Mouse (Mus musculus): ENCODE results near the gene Kat8. TPM values are rescaled to one million over a fixed set of nuclear protein-coding genes. Genes with fewer than 3 reads are reported as not detected.

Kat8 gene
- polyA plus RNA-seq, 1 experiment from 2014 or later = 50.9 TPM

GRCm38 (mm10) chr7:127966371-127966918 lies 54.1 kb downstream of the Kat8 start:
- peak; percentile 29 for ATAC-seq (ENCODE audit: insufficient number of reproducible peaks, insufficient read depth, low FRiP score, low TSS enrichment, low read depth)
- Histone ChIP-seq H3K4me1 (replicated peaks) (peaks cover 13% of the 10 kb centered on the region), H3K4me3 (replicated peaks) (peak overlapping the region; percentile 93), H3K27me3 (no peaks in the 10 kb centered on the region), H3K9ac (replicated peaks) (peak overlapping the region; percentile 99), H3K9me3 (no peaks in the 10 kb centered on the region), H3K27ac (peak overlapping the region; percentile 98), H3K36me3 (peaks cover 22% of the 10 kb centered on the region), H3K4me2 (peak overlapping the region; percentile 58)
- 13% methylated on average over 10 of the region's 10 CpGs for WGBS

- Histone ChIP-seq H3K27me3 (no peaks in the 10 kb centered on the region), H3K4me2 (peak within 1 kb of the TSS; percentile 89), H3K4me1 (replicated peaks) (peaks cover 13% of the 10 kb centered on the region), H3K4me3 (replicated peaks) (peak within 1 kb of the TSS; percentile 93), H3K27ac (peak within 1 kb of the TSS; percentile 98), H3K36me3 (peaks cover 30% of the 10 kb centered on the region), H3K9me3 (no peaks in the 10 kb centered on the region), H3K9ac (replicated peaks) (peak within 1 kb of the TSS; percentile 99)
- WGBS = under 1% methylated on average over 86 of the region's 92 CpGs
- peak; percentile 92 for ATAC-seq (ENCODE audit: insufficient number of reproducible peaks, insufficient read depth, low FRiP score, low TSS enrichment, low read depth)
Measured at GRCm38 (mm10) chr7:127967004-127967921, 54.9 kb downstream of the Kat8 start, which contains the start of gene Fus. Gene Fus, plus strand, starts transcription at chr7:127967457.

DNA sequence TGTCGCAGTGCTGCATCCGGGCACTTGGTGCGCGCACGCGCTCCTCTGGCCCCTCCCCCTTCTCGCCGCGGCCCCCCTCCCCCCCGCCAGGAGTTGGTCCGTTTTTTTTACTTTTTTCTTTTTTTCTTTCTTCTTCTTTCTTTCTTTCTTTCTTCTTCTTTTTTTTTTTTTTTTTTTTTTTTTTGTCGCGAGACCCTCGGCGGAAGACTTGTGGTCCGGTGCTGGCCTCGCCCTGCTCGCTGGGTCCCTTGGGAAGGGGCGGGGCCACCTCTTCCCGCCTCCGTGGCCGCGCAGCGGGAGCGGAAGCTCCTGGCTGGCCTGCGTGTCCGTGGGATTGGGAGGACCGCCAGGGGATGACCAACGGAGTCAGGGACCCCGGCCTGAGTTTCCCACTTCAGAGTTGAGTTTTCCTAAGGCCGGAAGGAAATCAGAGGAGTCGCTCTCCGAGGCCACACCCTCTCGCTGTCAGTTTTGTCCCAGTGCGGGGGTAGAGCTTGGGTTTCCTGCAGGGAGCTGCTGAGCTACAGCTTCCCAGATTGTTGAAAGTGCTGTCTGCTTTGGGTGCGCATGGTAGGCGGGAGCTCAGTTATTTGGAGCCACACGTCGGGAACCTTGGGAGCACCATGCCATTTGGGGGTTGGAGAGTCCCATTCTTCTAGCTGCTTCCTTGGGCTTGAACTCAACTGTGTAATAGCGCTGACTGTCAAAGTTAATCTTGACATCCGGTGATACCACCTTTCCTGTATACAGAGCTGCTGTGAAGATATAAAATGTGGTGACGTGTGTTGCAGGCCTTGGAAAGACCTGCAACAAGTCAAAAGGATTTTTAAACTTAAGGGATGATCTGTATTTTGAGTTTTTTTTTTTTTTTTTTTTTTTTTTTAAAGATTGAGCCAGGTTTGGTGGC lies 55.9 kb downstream of the Kat8 start:
- peak overlapping the region; percentile 93 for H3K4me3 ChIP-seq (replicated peaks)
- H3K4me1 ChIP-seq (replicated peaks) = peaks cover 13% of the 10 kb centered on the region
- no peaks in the 10 kb centered on the region for H3K27me3 ChIP-seq
- ATAC-seq (ENCODE audit: insufficient number of reproducible peaks, insufficient read depth, low FRiP score, low TSS enrichment, low read depth) = peak; percentile 38; the same call in 1 of the 2 replicates
- H3K36me3 ChIP-seq = peaks cover 39% of the 10 kb centered on the region
- H3K9me3 ChIP-seq = no peaks in the 10 kb centered on the region
- peak overlapping the region; percentile 89 for H3K4me2 ChIP-seq
- WGBS = under 1% methylated on average over 41 of the region's 42 CpGs
- H3K27ac ChIP-seq = peak overlapping the region; percentile 98
- H3K9ac ChIP-seq (replicated peaks) = peak overlapping the region; percentile 99

DNA sequence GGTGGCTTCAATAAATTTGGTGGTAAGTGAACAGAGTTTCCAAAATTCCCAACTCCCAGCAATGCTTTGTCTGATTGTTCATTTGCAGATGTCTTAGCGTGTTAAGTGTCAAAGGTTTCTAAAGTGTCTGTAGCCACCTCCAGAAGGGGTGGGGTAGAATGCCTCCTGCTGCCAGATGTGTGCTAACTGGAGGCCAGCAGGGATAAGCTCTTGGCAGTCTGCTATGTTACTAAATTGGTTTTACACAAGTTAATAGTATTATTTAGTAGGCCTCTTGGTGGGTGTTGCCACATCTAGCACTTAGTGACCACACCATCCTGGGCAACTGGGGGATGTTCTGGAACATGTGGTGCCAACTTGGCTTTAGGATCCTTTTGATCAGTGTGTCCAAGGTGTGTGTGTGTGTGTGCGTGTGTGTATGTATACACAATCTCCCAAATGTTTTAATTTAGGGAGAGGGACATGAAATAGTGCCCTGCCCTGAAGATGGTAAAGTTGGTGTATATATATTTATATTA lies 62.2 kb downstream of the Kat8 start:
- no peaks in the 10 kb centered on the region for H3K9me3 ChIP-seq
- peaks cover 99% of the 10 kb centered on the region for H3K36me3 ChIP-seq
- no peak for ATAC-seq (ENCODE audit: insufficient number of reproducible peaks, insufficient read depth, low FRiP score, low TSS enrichment, low read depth)
- H3K9ac ChIP-seq (replicated peaks) = no peak overlapping the region
- peaks cover 2% of the 10 kb centered on the region for H3K4me1 ChIP-seq (replicated peaks)
- H3K4me3 ChIP-seq (replicated peaks) = no peak overlapping the region
- 87% methylated on average over 2 of the region's 2 CpGs for WGBS
- H3K4me2 ChIP-seq = no peak overlapping the region
- no peak overlapping the region for H3K27ac ChIP-seq
- no peaks in the 10 kb centered on the region for H3K27me3 ChIP-seq

Other genes with a start within 250 kb of the Kat8 start
- 120 and 127 TPM in 2 replicates for gene Bcl7c, start 203.6 kb upstream of the Kat8 start, polyA plus RNA-seq (2016; fragmentation: Nextera tagmentation; extraction: Ambion mirVana)
- gene Ctf1, start 199.8 kb upstream of the Kat8 start, polyA plus RNA-seq (2016; fragmentation: Nextera tagmentation; extraction: Ambion mirVana) = 29.3 and 30.0 TPM in 2 replicates
- gene Ctf2, start 180.3 kb upstream of the Kat8 start, polyA plus RNA-seq (2016; fragmentation: Nextera tagmentation; extraction: Ambion mirVana) = 0.36 and 0.60 TPM in 2 replicates
- gene Fbxl19, start 168.0 kb upstream of the Kat8 start, polyA plus RNA-seq (2016; fragmentation: Nextera tagmentation; extraction: Ambion mirVana) = 9.0 and 10.5 TPM in 2 replicates
- 15.2 and 15.4 TPM in 2 replicates for gene Orai3, start 142.7 kb upstream of the Kat8 start, polyA plus RNA-seq (2016; fragmentation: Nextera tagmentation; extraction: Ambion mirVana)
- 24.7 and 25.2 TPM in 2 replicates for gene Setd1a, start 135.8 kb upstream of the Kat8 start, polyA plus RNA-seq (2016; fragmentation: Nextera tagmentation; extraction: Ambion mirVana)
- gene Gm49388, start 126.9 kb upstream of the Kat8 start, polyA plus RNA-seq (2016; fragmentation: Nextera tagmentation; extraction: Ambion mirVana) = not detected in 2 replicates
- 9.5 and 9.8 TPM in 2 replicates for gene Hsd3b7, start 111.9 kb upstream of the Kat8 start, polyA plus RNA-seq (2016; fragmentation: Nextera tagmentation; extraction: Ambion mirVana)
- gene Stx4a, start 88.2 kb upstream of the Kat8 start, polyA plus RNA-seq (2016; fragmentation: Nextera tagmentation; extraction: Ambion mirVana) = 31.8 and 41.5 TPM in 2 replicates
- gene Stx1b, start 88.0 kb upstream of the Kat8 start, polyA plus RNA-seq (2016; fragmentation: Nextera tagmentation; extraction: Ambion mirVana) = 8.4 and 9.3 TPM in 2 replicates
- gene Zfp646, start 36.3 kb upstream of the Kat8 start, polyA plus RNA-seq (2016; fragmentation: Nextera tagmentation; extraction: Ambion mirVana) = 17.5 and 19.0 TPM in 2 replicates
- gene Zfp668, start 35.7 kb upstream of the Kat8 start, polyA plus RNA-seq (2016; fragmentation: Nextera tagmentation; extraction: Ambion mirVana) = 29.8 and 31.1 TPM in 2 replicates
- 1.4 and 1.6 TPM in 2 replicates for gene Prss53, start 21.5 kb upstream of the Kat8 start, polyA plus RNA-seq (2016; fragmentation: Nextera tagmentation; extraction: Ambion mirVana)
- not detected in 2 replicates for gene Gm21974, start 17.1 kb upstream of the Kat8 start, polyA plus RNA-seq (2016; fragmentation: Nextera tagmentation; extraction: Ambion mirVana)
- gene Vkorc1, start 16.9 kb upstream of the Kat8 start, polyA plus RNA-seq (2016; fragmentation: Nextera tagmentation; extraction: Ambion mirVana) = 81.7 and 84.7 TPM in 2 replicates
- gene Bckdk, start 8.4 kb upstream of the Kat8 start, polyA plus RNA-seq (2016; fragmentation: Nextera tagmentation; extraction: Ambion mirVana) = 83.0 and 90.1 TPM in 2 replicates
- gene Prss8, start 17.6 kb downstream of the Kat8 start, polyA plus RNA-seq (2016; fragmentation: Nextera tagmentation; extraction: Ambion mirVana) = 5.0 TPM in 2 replicates
- 9.6 and 10.7 TPM in 2 replicates for gene Prss36, start 34.2 kb downstream of the Kat8 start, polyA plus RNA-seq (2016; fragmentation: Nextera tagmentation; extraction: Ambion mirVana)
- gene Fus, start 54.9 kb downstream of the Kat8 start, polyA plus RNA-seq (2016; fragmentation: Nextera tagmentation; extraction: Ambion mirVana) = 597 and 605 TPM in 2 replicates
- gene Pycard, start 81.4 kb downstream of the Kat8 start, polyA plus RNA-seq (2016; fragmentation: Nextera tagmentation; extraction: Ambion mirVana) = 9.2 and 10.5 TPM in 2 replicates
- 0.23 and 0.61 TPM in 2 replicates for gene Trim72, start 91.4 kb downstream of the Kat8 start, polyA plus RNA-seq (2016; fragmentation: Nextera tagmentation; extraction: Ambion mirVana)
- gene Itgam, start 150.1 kb downstream of the Kat8 start, polyA plus RNA-seq (2016; fragmentation: Nextera tagmentation; extraction: Ambion mirVana) = 0.64 and 0.89 TPM in 2 replicates
- gene Gm49368, start 150.2 kb downstream of the Kat8 start, polyA plus RNA-seq (2016; fragmentation: Nextera tagmentation; extraction: Ambion mirVana) = not detected in 2 replicates
- gene Itgax, start 217.0 kb downstream of the Kat8 start, polyA plus RNA-seq (2016; fragmentation: Nextera tagmentation; extraction: Ambion mirVana) = not detected in 2 replicates
- gene Itgad, start 241.9 kb downstream of the Kat8 start, polyA plus RNA-seq (2016; fragmentation: Nextera tagmentation; extraction: Ambion mirVana) = not detected in 2 replicates